In the genomic region with DNA sequence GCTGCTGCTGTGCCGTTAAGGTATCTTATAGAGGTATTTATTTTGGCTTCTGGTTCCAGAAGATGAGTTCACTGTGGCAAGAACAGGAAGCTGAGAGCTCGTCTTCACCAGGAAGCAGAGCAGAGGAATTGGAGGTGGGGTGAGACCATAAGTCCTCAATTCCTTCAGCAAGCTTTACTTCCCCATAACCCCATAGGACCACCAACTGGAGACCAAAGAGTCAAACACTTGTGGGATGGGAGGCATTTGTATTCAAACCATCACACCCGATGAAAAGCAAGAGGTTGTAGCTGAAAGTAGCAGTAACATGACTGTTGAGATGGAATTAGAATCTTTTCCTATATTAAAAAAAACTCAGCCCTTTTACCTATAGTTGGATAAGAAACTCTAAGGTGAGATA, we compare ENCODE assay signal across 14 mouse cellular contexts.
"Had no signal": no experiment of that assay in that cellular context is flagged by ENCODE, and none has a peak within 500 bp of the region (broad histone marks: within the 10 kb centered on the region; RNA-seq: fewer than 3 reads in every experiment).

No protein-coding gene starts in this region.

- H3K27me3 ChIP-seq: midbrain, embryonic 13.5 days; midbrain, embryonic 15.5 days; neural tube, embryonic 12.5 days; stomach, embryonic 15.5 days had no signal

- H3K4me3 ChIP-seq: midbrain, embryonic 10.5 days; midbrain, embryonic 13.5 days; midbrain, embryonic 15.5 days; neural tube, embryonic 12.5 days; stomach, embryonic 15.5 days had no signal

- H3K27ac ChIP-seq: midbrain, embryonic 10.5 days; midbrain, embryonic 13.5 days; midbrain, embryonic 15.5 days; neural tube, embryonic 12.5 days; stomach, embryonic 15.5 days; stomach, postnatal 0 days had no signal

- H3K4me2 ChIP-seq: lung, embryonic 14.5 days; midbrain, embryonic 13.5 days; midbrain, embryonic 15.5 days; neural tube, embryonic 12.5 days; stomach, embryonic 15.5 days had no signal

- H3K4me1 ChIP-seq: stomach, embryonic 15.5 days had no signal

- DNase-seq: lung, adult 18-20 months; lung, embryonic 14.5 days; lung, postnatal 10 days; lung, postnatal 4 days; right cerebral cortex, postnatal 14 days; thymus, adult 2 months; thymus, postnatal 25 days; thymus, postnatal 4 days had no signal

- H3K9ac ChIP-seq: lung, embryonic 14.5 days; midbrain, embryonic 13.5 days; midbrain, embryonic 15.5 days; neural tube, embryonic 12.5 days; stomach, embryonic 15.5 days had no signal

- H3K36me3 ChIP-seq: midbrain, embryonic 10.5 days; midbrain, embryonic 15.5 days; neural tube, embryonic 12.5 days; stomach, embryonic 15.5 days had no signal

- H3K9me3 ChIP-seq: midbrain, embryonic 10.5 days; midbrain, embryonic 13.5 days; midbrain, embryonic 15.5 days; neural tube, embryonic 12.5 days; stomach, embryonic 15.5 days had no signal
